Mouse (Mus musculus): Measurements from ENCODE around the gene 2310057M21Rik. TPM values are rescaled to one million over a fixed set of nuclear protein-coding genes. Genes with fewer than 3 reads are reported as not detected.

The 2310057M21Rik gene
- polyA plus RNA-seq, 1 experiment from 2014 or later: 15.4 TPM

GRCm38 (mm10) chr7:131364131-131364530 lies 1.6 kb upstream of the 2310057M21Rik start:
- Histone ChIP-seq H3K4me1 (replicated peaks) (peaks cover 16% of the 10 kb centered on the region), H3K4me3 (no peak overlapping the region), H3K27ac (no peak overlapping the region), H3K9me3 (replicated peaks) (no peaks in the 10 kb centered on the region), H3K36me3 (peaks cover 2% of the 10 kb centered on the region; the same call in 1 of the 2 replicates), H3K4me2 (no peak overlapping the region), H3K9ac (no peak overlapping the region), H3K27me3 (no peaks in the 10 kb centered on the region)
- WGBS: 82% methylated on average over 8 of the region's 8 CpGs
- ATAC-seq (replicated peaks; ENCODE audit: insufficient number of reproducible peaks, insufficient read depth, low FRiP score, low read depth): no peak

- Histone ChIP-seq H3K27ac (peak overlapping the region; percentile 97), H3K9ac (peak overlapping the region; percentile 88), H3K4me2 (peak overlapping the region; percentile 93), H3K27me3 (no peaks in the 10 kb centered on the region), H3K9me3 (replicated peaks) (no peaks in the 10 kb centered on the region), H3K36me3 (peaks cover 20% of the 10 kb centered on the region), H3K4me3 (peak overlapping the region; percentile 86), H3K4me1 (replicated peaks) (peaks cover 16% of the 10 kb centered on the region)
- under 1% methylated on average over 35 of the region's 35 CpGs for WGBS
- peak; percentile 64 for ATAC-seq (replicated peaks; ENCODE audit: insufficient number of reproducible peaks, insufficient read depth, low FRiP score, low read depth)
These were observed 317 bp downstream of the 2310057M21Rik start for GRCm38 (mm10) chr7:131362269-131362614.

- no peak overlapping the region for H3K4me3 ChIP-seq
- H3K36me3 ChIP-seq: peaks cover 55% of the 10 kb centered on the region
- peaks cover 3% of the 10 kb centered on the region for H3K4me1 ChIP-seq (replicated peaks)
- H3K9ac ChIP-seq: no peak overlapping the region
- H3K27ac ChIP-seq: no peak overlapping the region
- 95% methylated on average over 13 of the region's 13 CpGs for WGBS
- no peak for ATAC-seq (replicated peaks; ENCODE audit: insufficient number of reproducible peaks, insufficient read depth, low FRiP score, low read depth)
- no peak overlapping the region for H3K4me2 ChIP-seq
- no peaks in the 10 kb centered on the region for H3K9me3 ChIP-seq (replicated peaks)
- no peaks in the 10 kb centered on the region for H3K27me3 ChIP-seq
These were observed 6.5 kb downstream of the 2310057M21Rik start for GRCm38 (mm10) chr7:131356105-131356504.

- no peak overlapping the region for H3K9ac ChIP-seq
- H3K36me3 ChIP-seq: peaks cover 48% of the 10 kb centered on the region
- ATAC-seq (replicated peaks; ENCODE audit: insufficient number of reproducible peaks, insufficient read depth, low FRiP score, low read depth): no peak
- no peaks in the 10 kb centered on the region for H3K9me3 ChIP-seq (replicated peaks)
- no peak overlapping the region for H3K4me2 ChIP-seq
- H3K27ac ChIP-seq: no peak overlapping the region
- no peak overlapping the region for H3K4me3 ChIP-seq
- 85% methylated on average over 7 of the region's 7 CpGs for WGBS
- no peaks in the 10 kb centered on the region for H3K4me1 ChIP-seq (replicated peaks)
- no peaks in the 10 kb centered on the region for H3K27me3 ChIP-seq
These were observed 16.6 kb downstream of the 2310057M21Rik start for GRCm38 (mm10) chr7:131345856-131346541.

GRCm38 (mm10) chr7:131337502-131338068 lies 25.0 kb downstream of the 2310057M21Rik start:
- H3K36me3 ChIP-seq: peaks cover 24% of the 10 kb centered on the region
- no peaks in the 10 kb centered on the region; the same call in 1 of the 2 replicates for H3K4me1 ChIP-seq (replicated peaks)
- H3K4me2 ChIP-seq: no peak overlapping the region
- ATAC-seq (replicated peaks; ENCODE audit: insufficient number of reproducible peaks, insufficient read depth, low FRiP score, low read depth): no peak
- H3K27ac ChIP-seq: no peak overlapping the region
- no peak overlapping the region for H3K4me3 ChIP-seq
- H3K9me3 ChIP-seq (replicated peaks): no peaks in the 10 kb centered on the region
- H3K9ac ChIP-seq: no peak overlapping the region
- H3K27me3 ChIP-seq: no peaks in the 10 kb centered on the region
- 69% methylated on average over 8 of the region's 8 CpGs for WGBS

GRCm38 (mm10) chr7:131333564-131333963 lies 29.0 kb downstream of the 2310057M21Rik start, which contains the start of gene Fam24a:
TSS of gene Fam24a (plus strand) at chr7:131333864.
- Histone ChIP-seq H3K9me3 (replicated peaks) (no peaks in the 10 kb centered on the region), H3K4me2 (no peak within 1 kb of the TSS), H3K27ac (no peak within 1 kb of the TSS), H3K36me3 (no peaks in the 10 kb centered on the region), H3K4me1 (replicated peaks) (no peaks in the 10 kb centered on the region; the same call in 1 of the 2 replicates), H3K4me3 (no peak within 1 kb of the TSS), H3K9ac (no peak within 1 kb of the TSS), H3K27me3 (no peaks in the 10 kb centered on the region)
- no peak for ATAC-seq (replicated peaks; ENCODE audit: insufficient number of reproducible peaks, insufficient read depth, low FRiP score, low read depth)
- 51% methylated on average over 1 of the region's 1 CpGs for WGBS

- ATAC-seq (replicated peaks; ENCODE audit: insufficient number of reproducible peaks, insufficient read depth, low FRiP score, low read depth): no peak
- Histone ChIP-seq H3K4me1 (replicated peaks) (no peaks in the 10 kb centered on the region), H3K9ac (no peak overlapping the region), H3K36me3 (no peaks in the 10 kb centered on the region), H3K4me3 (no peak overlapping the region), H3K27me3 (no peaks in the 10 kb centered on the region), H3K4me2 (no peak overlapping the region), H3K9me3 (replicated peaks) (no peaks in the 10 kb centered on the region), H3K27ac (no peak overlapping the region)
- WGBS: 60% methylated on average over 2 of the region's 2 CpGs
These were observed 30.9 kb downstream of the 2310057M21Rik start for GRCm38 (mm10) chr7:131331688-131332087.

- Histone ChIP-seq H3K36me3 (no peaks in the 10 kb centered on the region), H3K9me3 (replicated peaks) (no peaks in the 10 kb centered on the region), H3K27me3 (no peaks in the 10 kb centered on the region), H3K4me1 (replicated peaks) (no peaks in the 10 kb centered on the region), H3K4me2 (no peak within 1 kb of the TSS), H3K27ac (no peak within 1 kb of the TSS), H3K9ac (no peak within 1 kb of the TSS), H3K4me3 (no peak within 1 kb of the TSS)
- 88% methylated on average over 5 of the region's 5 CpGs for WGBS
- ATAC-seq (replicated peaks; ENCODE audit: insufficient number of reproducible peaks, insufficient read depth, low FRiP score, low read depth): no peak
These were observed 33.1 kb downstream of the 2310057M21Rik start, which contains the start of gene Fam24b for GRCm38 (mm10) chr7:131329416-131329815. TSS of gene Fam24b (minus strand) at chr7:131329516.

- Histone ChIP-seq H3K9ac (no peak overlapping the region), H3K27me3 (no peaks in the 10 kb centered on the region), H3K4me1 (replicated peaks) (no peaks in the 10 kb centered on the region), H3K27ac (no peak overlapping the region), H3K9me3 (replicated peaks) (no peaks in the 10 kb centered on the region), H3K4me2 (no peak overlapping the region), H3K36me3 (no peaks in the 10 kb centered on the region), H3K4me3 (no peak overlapping the region)
- 83% methylated on average over 5 of the region's 5 CpGs for WGBS
- ATAC-seq (replicated peaks; ENCODE audit: insufficient number of reproducible peaks, insufficient read depth, low FRiP score, low read depth): no peak
These were observed 35.5 kb downstream of the 2310057M21Rik start for GRCm38 (mm10) chr7:131327054-131327453.

- no peak within 1 kb of the TSS for H3K27ac ChIP-seq
- H3K9me3 ChIP-seq (replicated peaks): no peaks in the 10 kb centered on the region
- no peak within 1 kb of the TSS for H3K4me2 ChIP-seq
- peaks cover 3% of the 10 kb centered on the region; the same call in 1 of the 2 replicates for H3K4me1 ChIP-seq (replicated peaks)
- ATAC-seq (replicated peaks; ENCODE audit: insufficient number of reproducible peaks, insufficient read depth, low FRiP score, low read depth): no peak
- no peaks in the 10 kb centered on the region for H3K36me3 ChIP-seq
- H3K9ac ChIP-seq: no peak within 1 kb of the TSS
- WGBS: 79% methylated on average over 2 of the region's 2 CpGs
- H3K27me3 ChIP-seq: no peaks in the 10 kb centered on the region
- H3K4me3 ChIP-seq: no peak within 1 kb of the TSS
These were observed 40.4 kb downstream of the 2310057M21Rik start, which contains the start of gene Cuzd1 for GRCm38 (mm10) chr7:131322192-131322591. TSS of gene Cuzd1 (minus strand) at chr7:131322292.

GRCm38 (mm10) chr7:131318340-131318739 lies 44.2 kb downstream of the 2310057M21Rik start:
- Histone ChIP-seq H3K9me3 (replicated peaks) (no peaks in the 10 kb centered on the region), H3K27me3 (no peaks in the 10 kb centered on the region), H3K4me2 (peak overlapping the region; percentile 27), H3K4me1 (replicated peaks) (peaks cover 3% of the 10 kb centered on the region; the same call in 1 of the 2 replicates), H3K4me3 (no peak overlapping the region), H3K36me3 (no peaks in the 10 kb centered on the region), H3K27ac (no peak overlapping the region), H3K9ac (no peak overlapping the region)
- ATAC-seq (replicated peaks; ENCODE audit: insufficient number of reproducible peaks, insufficient read depth, low FRiP score, low read depth): no peak
- WGBS: 51% methylated on average over 5 of the region's 7 CpGs
